Mouse (Mus musculus): ENCODE results near the gene Lemd2.

DNA sequence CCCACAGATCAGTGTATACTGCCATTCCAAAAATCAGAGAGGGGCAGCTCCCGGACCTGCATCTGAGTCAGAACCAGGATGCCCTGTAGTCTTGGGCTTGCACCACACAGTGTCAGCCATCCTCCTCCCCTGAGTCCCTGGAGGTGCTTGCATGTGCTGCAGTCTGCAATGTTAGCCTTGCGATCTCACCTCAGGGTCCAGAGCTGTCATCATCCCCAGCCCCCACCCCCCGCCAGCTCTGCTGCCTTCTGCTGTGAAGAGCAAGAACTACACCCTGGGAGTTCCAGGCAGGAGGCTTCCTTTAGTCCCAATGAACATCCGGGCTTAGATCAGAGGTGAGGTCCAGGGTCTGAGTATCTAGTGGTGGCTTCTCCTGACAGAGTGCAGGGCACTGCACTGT, 46.2 kb upstream of the Lemd2 start:
- TF ChIP-seq CTCF (IDR thresholded peaks at IDR 0.05; ENCODE audit: borderline replicate concordance, control insufficient read depth, extremely low read depth, insufficient read depth, low read length, poor library complexity) (no peak), POLR2A (IDR thresholded peaks at IDR 0.05; ENCODE audit: control insufficient read depth, extremely low read depth, insufficient read depth, low read length, poor library complexity) (no peak)

Data from thymus, adult 2 months (tissue).